ENCODE assay signal across 9 mouse cellular contexts in genomic region chr10:80827063-80827869, GRCm38 (mm10). TPM values are rescaled to one million over a fixed set of nuclear protein-coding genes. Genes with fewer than 3 reads are reported as not detected.
DNase-seq lines count a peak whose midpoint lies in the region; ATAC-seq and TF ChIP-seq lines count a peak whose summit lies in the region.
"Had no signal": no experiment of that assay in that cellular context is flagged by ENCODE, and none has a peak within 500 bp of the region (broad histone marks: within the 10 kb centered on the region; RNA-seq: fewer than 3 reads in every experiment).

No protein-coding gene starts in this region.

- H3K27ac ChIP-seq in testis, adult 2 months (ENCODE audit: control insufficient read depth, insufficient read depth, low read depth, low read length), result peak overlapping the region; percentile 68
- H3K27ac ChIP-seq in liver, embryonic 11.5 days (ENCODE audit: low read depth, low read length), result peak overlapping the region; percentile 87
- H3K27ac ChIP-seq in stomach, postnatal 0 days (replicated peaks), result peak overlapping the region; percentile 92

- H3K9me3 ChIP-seq in erythroblast, embryonic 14.5 days (ENCODE audit: control insufficient read depth, low read length), result no peaks in the 10 kb centered on the region
- no peaks in the 10 kb centered on the region for H3K9me3 ChIP-seq in liver, embryonic 11.5 days (ENCODE audit: control insufficient read depth, low read length)
- H3K9me3 ChIP-seq in stomach, postnatal 0 days (ENCODE audit: control insufficient read depth, low read length), result no peaks in the 10 kb centered on the region

- TF ChIP-seq EP300 in stomach, postnatal 0 days (optimal IDR thresholded peaks at IDR 0.05), result no peak

- peaks cover 47% of the 10 kb centered on the region for H3K36me3 ChIP-seq in erythroblast, embryonic 14.5 days (ENCODE audit: control insufficient read depth)
- no peaks in the 10 kb centered on the region for H3K36me3 ChIP-seq in testis, adult 2 months (ENCODE audit: control insufficient read depth, insufficient read depth, low read length)
- peaks cover 12% of the 10 kb centered on the region for H3K36me3 ChIP-seq in liver, embryonic 11.5 days (ENCODE audit: control insufficient read depth, insufficient read depth, low read length)
- H3K36me3 ChIP-seq in stomach, postnatal 0 days (ENCODE audit: control insufficient read depth, insufficient read depth, low read length), result no peaks in the 10 kb centered on the region

- DNase-seq in testis, postnatal 10 days (ENCODE audit: low spot score), result no peak
- no peak for DNase-seq in liver, embryonic 11.5 days (ENCODE audit: low spot score)
- DNase-seq in stomach, postnatal 0 days (ENCODE audit: low spot score), result no peak
- no peak for DNase-seq in ovary, postnatal 36 days (ENCODE audit: low spot score)
- DNase-seq in right cerebral cortex, postnatal 14 days, result no peak

- 7% methylated on average over 28 of the region's 29 CpGs for WGBS in liver, embryonic 11.5 days
- 6% methylated on average over 25 of the region's 29 CpGs for WGBS in stomach, postnatal 0 days

- peak overlapping the region; percentile 100 for H3K4me2 ChIP-seq in liver, embryonic 11.5 days
- H3K4me2 ChIP-seq in stomach, postnatal 0 days (replicated peaks; ENCODE audit: low read depth), result peak overlapping the region; percentile 92

- TF ChIP-seq POLR2A in testis, adult 2 months (IDR thresholded peaks at IDR 0.05; ENCODE audit: control insufficient read depth, low read depth, low read length), result no peak

- ATAC-seq in erythroblast, adult 5-6 weeks (replicated peaks; ENCODE audit: low FRiP score, poor library complexity, severe bottlenecking), result no peak
- no peak for ATAC-seq in liver, embryonic 11.5 days (replicated peaks; ENCODE audit: low FRiP score)
- ATAC-seq in stomach, postnatal 0 days (ENCODE audit: low FRiP score, low TSS enrichment), result no peak

- peaks cover 79% of the 10 kb centered on the region for H3K4me1 ChIP-seq in erythroblast, embryonic 14.5 days (ENCODE audit: control insufficient read depth)
- H3K4me1 ChIP-seq in testis, adult 2 months (ENCODE audit: control insufficient read depth, insufficient read depth, low read length), result peaks cover 15% of the 10 kb centered on the region
- H3K4me1 ChIP-seq in liver, embryonic 11.5 days (replicated peaks; ENCODE audit: control insufficient read depth, insufficient read depth, low read length), result peaks cover 50% of the 10 kb centered on the region
- peaks cover 3% of the 10 kb centered on the region; the same call in 1 of the 2 replicates for H3K4me1 ChIP-seq in stomach, postnatal 0 days (replicated peaks; ENCODE audit: control insufficient read depth, insufficient read depth)

- peak overlapping the region; percentile 86 for H3K4me3 ChIP-seq in erythroblast, embryonic 14.5 days (replicated peaks)
- H3K4me3 ChIP-seq in testis, adult 2 months (ENCODE audit: control insufficient read depth, low read depth, low read length), result peak overlapping the region; percentile 88
- peak overlapping the region; percentile 69 for H3K4me3 ChIP-seq in liver, embryonic 11.5 days (ENCODE audit: low read depth, low read length)
- H3K4me3 ChIP-seq in stomach, postnatal 0 days (ENCODE audit: low read depth, low read length), result peak overlapping the region; percentile 71

- no peak for TF ChIP-seq CTCF in testis, adult 2 months (IDR thresholded peaks at IDR 0.05; ENCODE audit: control insufficient read depth, insufficient read depth, insufficient replicate concordance, low read depth, low read length)
- TF ChIP-seq CTCF in stomach, postnatal 0 days (IDR thresholded peaks at IDR 0.05; ENCODE audit: low read depth), result no peak

- peaks cover 1% of the 10 kb centered on the region for H3K27me3 ChIP-seq in erythroblast, embryonic 14.5 days (ENCODE audit: control insufficient read depth)
- no peaks in the 10 kb centered on the region for H3K27me3 ChIP-seq in testis, adult 2 months (ENCODE audit: control insufficient read depth, insufficient read depth, low read length)
- peaks cover under 1% of the 10 kb centered on the region; the same call in 1 of the 2 replicates for H3K27me3 ChIP-seq in liver, embryonic 11.5 days (replicated peaks; ENCODE audit: control insufficient read depth, insufficient read depth, low read length)
- H3K27me3 ChIP-seq in stomach, postnatal 0 days (ENCODE audit: control insufficient read depth, insufficient read depth, low read length), result no peaks in the 10 kb centered on the region

- peak overlapping the region; percentile 85 for H3K9ac ChIP-seq in liver, embryonic 11.5 days (ENCODE audit: low read depth, low read length)
- H3K9ac ChIP-seq in stomach, postnatal 0 days (ENCODE audit: low read length), result peak overlapping the region; percentile 96

RNA-seq across cellular contexts. Expression of gene Oaz1, which starts 0.8 kb away (rescaled TPM):
- 1,446 and 1,486 TPM in 2 replicates for polyA plus RNA-seq in erythroblast, embryonic 14.5 days (2012)
- 1,067 and 1,159 TPM in 2 replicates for total RNA-seq in erythroblast, adult 5-6 weeks (2015; ENCODE audit: low replicate concordance)
- total RNA-seq in erythroblast, adult 5-6 weeks (2017; ENCODE audit: low replicate concordance), result 242 and 348 TPM in 2 replicates
- polyA plus RNA-seq in testis, adult 2 months (2012; rRNA removed), result 261 and 275 TPM in 2 replicates
- polyA plus RNA-seq in liver, embryonic 11.5 days (2014; fragmentation: Nextera tagmentation; extraction: Ambion mirVana), result 1,793 and 1,800 TPM in 2 replicates
- 1,070 and 1,103 TPM in 2 replicates for polyA plus RNA-seq in stomach, postnatal 0 days (2015; fragmentation: Nextera tagmentation; extraction: Ambion mirVana)

RNA-seq across cellular contexts. Expression of gene Jsrp1, which starts 14.0 kb away (rescaled TPM):
- polyA plus RNA-seq in erythroblast, embryonic 14.5 days (2012), result not detected in 2 replicates
- total RNA-seq in erythroblast, adult 5-6 weeks (2015; ENCODE audit: low replicate concordance), result not detected in 2 replicates
- total RNA-seq in erythroblast, adult 5-6 weeks (2017; ENCODE audit: low replicate concordance), result not detected in 2 replicates
- polyA plus RNA-seq in testis, adult 2 months (2012; rRNA removed), result 1.2 and 1.4 TPM in 2 replicates
- polyA plus RNA-seq in liver, embryonic 11.5 days (2014; fragmentation: Nextera tagmentation; extraction: Ambion mirVana), result 1.1 and 1.5 TPM in 2 replicates
- 0.86 and 0.96 TPM in 2 replicates for polyA plus RNA-seq in stomach, postnatal 0 days (2015; fragmentation: Nextera tagmentation; extraction: Ambion mirVana)
- polyA plus RNA-seq: large intestine, adult 2 months had no signal

RNA-seq across cellular contexts. Expression of gene Lingo3, which starts 16.6 kb away (rescaled TPM):
- polyA plus RNA-seq in erythroblast, embryonic 14.5 days (2012), result not detected in 2 replicates
- total RNA-seq in erythroblast, adult 5-6 weeks (2015; ENCODE audit: low replicate concordance), result not detected in 2 replicates
- not detected in 2 replicates for total RNA-seq in erythroblast, adult 5-6 weeks (2017; ENCODE audit: low replicate concordance)
- 0.16 and 0.26 TPM in 2 replicates for polyA plus RNA-seq in testis, adult 2 months (2012; rRNA removed)
- polyA plus RNA-seq in liver, embryonic 11.5 days (2014; fragmentation: Nextera tagmentation; extraction: Ambion mirVana), result 0.05 TPM in 1 of 2 replicates, not detected in the other
- polyA plus RNA-seq in stomach, postnatal 0 days (2015; fragmentation: Nextera tagmentation; extraction: Ambion mirVana), result 0.12 and 0.17 TPM in 2 replicates

RNA-seq across cellular contexts. Expression of gene Amh, which starts 22.2 kb away (rescaled TPM):
- 0.33 and 0.43 TPM in 2 replicates for polyA plus RNA-seq in erythroblast, embryonic 14.5 days (2012)
- total RNA-seq in erythroblast, adult 5-6 weeks (2015; ENCODE audit: low replicate concordance), result not detected in 2 replicates
- total RNA-seq in erythroblast, adult 5-6 weeks (2017; ENCODE audit: low replicate concordance), result not detected in 2 replicates
- polyA plus RNA-seq in testis, adult 2 months (2012; rRNA removed), result 2.5 and 3.2 TPM in 2 replicates
- 0.14 TPM in 1 of 2 replicates, not detected in the other for polyA plus RNA-seq in liver, embryonic 11.5 days (2014; fragmentation: Nextera tagmentation; extraction: Ambion mirVana)
- polyA plus RNA-seq in stomach, postnatal 0 days (2015; fragmentation: Nextera tagmentation; extraction: Ambion mirVana), result 6.8 and 6.9 TPM in 2 replicates

RNA-seq across cellular contexts. Expression of gene Lsm7, which starts 27.7 kb away (rescaled TPM):
- 17.4 and 20.7 TPM in 2 replicates for polyA plus RNA-seq in erythroblast, embryonic 14.5 days (2012)
- 27.8 and 33.2 TPM in 2 replicates for total RNA-seq in erythroblast, adult 5-6 weeks (2015; ENCODE audit: low replicate concordance)
- 59.8 and 67.9 TPM in 2 replicates for total RNA-seq in erythroblast, adult 5-6 weeks (2017; ENCODE audit: low replicate concordance)
- 60.3 and 67.0 TPM in 2 replicates for polyA plus RNA-seq in testis, adult 2 months (2012; rRNA removed)
- 403 and 453 TPM in 2 replicates for polyA plus RNA-seq in liver, embryonic 11.5 days (2014; fragmentation: Nextera tagmentation; extraction: Ambion mirVana)
- 176 and 180 TPM in 2 replicates for polyA plus RNA-seq in stomach, postnatal 0 days (2015; fragmentation: Nextera tagmentation; extraction: Ambion mirVana)
